Mouse (Mus musculus): ENCODE data around the gene Rgs19. TPM values are rescaled to one million over a fixed set of nuclear protein-coding genes. Genes with fewer than 3 reads are reported as not detected.

Gene Rgs19
- polyA plus RNA-seq, 1 experiment = 25.9 TPM

DNA sequence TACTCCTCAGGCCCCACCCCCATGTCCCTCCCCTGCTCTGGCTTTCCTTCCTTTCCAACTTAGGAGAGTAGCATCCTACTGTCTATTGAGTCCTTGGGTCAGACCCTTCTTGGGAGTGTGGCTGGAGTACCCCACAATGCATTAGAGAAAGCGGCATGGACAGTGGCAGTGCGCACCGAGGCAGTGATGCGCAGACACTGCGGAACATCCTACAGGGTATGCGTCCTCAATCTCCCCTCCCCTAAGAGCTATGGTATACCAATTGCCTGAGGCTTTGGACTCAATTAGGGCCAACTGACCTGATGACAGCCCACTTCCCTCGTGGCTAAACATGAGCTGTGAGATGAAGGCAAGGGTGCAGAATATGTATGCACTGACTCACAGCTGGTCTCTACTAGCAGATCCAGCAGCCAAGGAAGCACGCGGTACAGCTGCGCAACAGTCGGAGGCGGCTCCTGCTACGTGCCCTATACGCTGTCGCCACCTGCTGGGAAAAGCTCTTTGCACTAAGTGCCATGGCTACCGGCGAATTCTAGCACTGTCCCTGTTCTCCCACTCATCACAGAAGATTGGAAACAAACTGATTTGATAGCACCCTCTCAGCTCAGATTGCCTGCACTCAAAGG lies 34.7 kb downstream of the Rgs19 start:
- no peak for DNase-seq (ENCODE audit: low read depth, low spot score)
- 36% methylated on average over 17 of the region's 17 CpGs for WGBS

DNA sequence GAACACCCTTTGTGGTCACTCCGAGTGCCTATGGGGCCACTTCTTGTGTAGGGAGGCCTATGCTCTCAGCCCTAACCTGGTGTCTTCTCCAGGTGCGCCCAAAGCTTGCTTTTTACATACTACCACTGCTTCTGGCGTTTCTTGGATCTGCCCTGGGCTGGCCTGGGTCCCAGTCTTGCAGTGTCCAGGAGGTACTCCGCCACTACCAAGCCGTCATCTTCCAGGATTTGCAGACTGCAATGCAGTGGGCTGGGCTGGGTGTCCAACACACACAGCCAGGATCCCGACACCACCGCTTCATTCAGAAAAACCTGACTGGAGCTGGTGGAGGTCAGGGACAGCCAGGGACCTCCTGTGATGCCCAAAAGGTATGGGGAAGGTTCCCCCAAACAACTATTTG lies 35.2 kb downstream of the Rgs19 start:
- WGBS = 90% methylated on average over 7 of the region's 7 CpGs
- no peak for DNase-seq (ENCODE audit: low read depth, low spot score)

DNA sequence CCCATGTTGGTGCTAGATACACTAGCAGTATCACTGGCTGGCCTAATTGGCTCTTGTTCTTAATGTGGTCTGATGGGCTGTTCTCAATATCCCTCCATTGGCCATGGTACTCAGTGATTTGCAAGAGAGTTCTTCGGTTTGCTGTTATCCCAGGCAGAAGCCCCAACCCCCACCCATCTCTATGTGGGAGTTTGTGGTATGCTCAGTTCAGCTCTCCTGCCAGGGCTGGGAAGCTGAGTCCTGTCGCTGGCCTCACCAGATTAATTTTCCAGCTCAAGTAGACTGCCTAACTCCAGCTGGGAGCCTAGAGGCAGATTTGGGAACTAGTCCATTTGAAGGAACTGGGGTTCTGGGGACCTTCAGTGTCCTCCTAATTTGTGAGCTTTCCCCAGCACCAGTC lies 36.3 kb downstream of the Rgs19 start:
- WGBS = 85% methylated on average over 2 of the region's 2 CpGs

DNA sequence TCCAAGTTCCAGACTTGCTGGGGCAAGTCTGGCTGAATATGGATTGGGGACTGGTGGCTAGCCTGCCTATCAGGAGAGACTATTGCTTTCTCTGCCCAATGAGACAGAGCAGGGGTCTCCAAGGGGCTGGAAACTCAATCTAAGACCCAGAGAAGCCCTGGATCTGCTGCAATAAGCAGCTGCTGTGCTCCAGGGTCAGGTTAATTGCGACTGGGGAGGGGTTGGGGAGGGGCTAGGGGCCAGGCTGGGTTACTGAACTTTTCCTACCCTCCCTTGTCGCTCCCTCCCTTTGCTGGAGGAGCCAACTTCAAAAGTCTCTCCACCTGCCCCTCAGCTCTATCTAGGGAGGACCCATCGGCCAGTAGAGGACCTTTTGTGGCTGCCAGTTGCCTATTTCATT lies 37.0 kb downstream of the Rgs19 start, which contains the start of gene Gm29797:
Gene Gm29797, plus strand, starts transcription at position 301 of the 400 bp plus-strand sequence.
- no peak for DNase-seq (ENCODE audit: low read depth, low spot score)
- WGBS = 89% methylated on average over 3 of the region's 3 CpGs

More for the DNA sequence above, 36.3 kb downstream of the Rgs19 start:
- DNase-seq (ENCODE audit: low read depth, low spot score) = no peak

DNA sequence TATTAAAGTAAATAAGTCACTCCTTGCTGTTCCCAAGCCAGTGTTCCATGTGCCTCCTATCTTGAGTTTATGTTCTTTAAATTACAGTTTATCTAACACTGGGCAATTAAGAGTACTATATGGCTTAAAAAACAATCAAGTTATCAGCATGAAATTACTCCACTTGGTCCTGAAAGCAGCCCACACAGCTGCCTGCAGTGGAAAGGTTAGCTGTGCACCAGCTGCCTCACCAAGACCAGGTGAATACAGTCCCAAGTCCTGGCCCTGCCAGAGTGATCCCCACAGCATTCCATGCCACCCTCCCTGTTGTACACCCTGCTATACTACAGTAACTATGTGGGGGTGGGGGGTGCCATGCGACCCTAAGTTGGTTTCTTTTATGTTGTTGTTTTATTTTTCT lies 40.3 kb downstream of the Rgs19 start:
- WGBS = 33% methylated on average over 1 of the region's 1 CpGs
- DNase-seq (ENCODE audit: low read depth, low spot score) = peak; percentile 11

DNA sequence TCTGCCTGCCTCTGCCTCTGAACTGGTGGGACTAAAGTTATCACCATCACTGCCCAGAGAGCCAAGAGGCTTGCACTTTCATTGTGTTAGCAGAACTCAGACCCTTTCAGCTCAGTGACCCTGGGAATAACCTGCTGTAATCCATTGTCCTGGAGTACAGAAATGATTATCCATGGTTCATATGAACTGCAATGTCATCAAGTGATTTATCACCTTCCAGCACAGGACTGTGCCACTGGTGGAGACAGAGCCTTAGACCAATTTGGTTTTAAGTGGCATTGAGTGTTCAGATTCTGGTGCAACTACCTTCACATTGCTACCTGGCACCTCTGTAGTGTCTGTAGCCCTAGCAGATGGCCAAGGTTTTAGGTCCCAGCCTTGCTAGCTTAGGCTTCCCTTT lies 40.7 kb downstream of the Rgs19 start:
- no peak for DNase-seq (ENCODE audit: low read depth, low spot score)

DNA sequence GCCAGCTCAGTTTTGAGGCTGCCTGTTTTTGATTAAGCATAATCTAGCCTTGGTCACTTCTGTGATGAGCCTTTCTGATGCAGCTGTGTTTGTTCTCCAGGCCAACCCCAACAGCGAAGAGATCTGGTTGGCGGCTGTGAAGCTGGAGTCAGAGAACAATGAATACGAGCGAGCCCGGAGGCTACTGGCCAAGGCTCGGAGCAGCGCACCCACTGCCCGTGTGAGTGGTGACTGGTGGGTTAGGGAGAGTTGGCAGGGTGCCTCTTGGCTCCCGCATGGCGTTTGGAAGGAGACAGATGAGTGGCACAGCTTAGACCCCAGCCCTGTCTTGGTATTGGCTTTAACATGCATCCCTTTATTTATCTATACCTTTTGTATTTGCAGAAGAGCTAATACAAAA lies 44.9 kb downstream of the Rgs19 start:
- 93% methylated on average over 10 of the region's 10 CpGs for whole genome bisulfite sequencing
- no peak for DNase-seq (ENCODE audit: low read depth, low spot score)

DNA sequence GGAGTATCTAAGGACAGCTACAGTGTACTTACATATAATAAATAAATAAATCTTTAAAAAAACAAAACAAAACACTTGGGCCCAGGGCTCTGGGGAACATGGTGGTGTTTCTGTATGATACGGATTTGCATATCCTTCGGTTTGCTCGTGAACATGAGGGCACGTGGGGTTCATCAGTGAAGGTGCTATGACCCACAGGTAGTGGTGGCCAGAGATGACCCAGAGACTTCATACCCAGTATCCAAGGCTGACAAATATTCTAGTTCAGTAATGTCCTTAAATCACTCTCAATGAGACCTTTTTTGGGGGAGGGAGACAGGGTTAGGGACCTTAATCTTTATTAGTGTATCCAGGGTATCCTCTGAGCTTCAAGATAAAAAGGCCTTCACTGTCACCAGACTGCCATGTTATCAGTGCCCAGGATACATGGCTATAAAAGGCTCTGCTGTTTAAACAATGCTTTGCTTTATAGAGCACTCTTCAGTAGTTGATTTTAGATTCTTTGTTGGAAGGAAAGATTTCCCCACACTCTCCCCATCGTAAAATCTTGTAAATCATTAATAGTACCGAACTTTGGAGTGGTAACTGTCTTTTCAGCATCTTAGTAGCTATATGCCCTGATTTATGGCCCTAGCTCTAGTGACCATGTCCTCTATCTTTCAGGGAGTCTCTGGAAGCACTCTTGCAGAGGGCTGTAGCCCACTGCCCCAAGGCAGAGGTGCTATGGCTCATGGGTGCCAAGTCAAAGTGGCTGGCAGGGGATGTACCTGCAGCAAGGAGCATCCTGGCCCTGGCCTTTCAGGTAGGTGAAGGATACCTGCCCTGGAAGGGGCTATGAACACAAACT lies 46.9 kb downstream of the Rgs19 start:
- peak; percentile 38 for DNase-seq (ENCODE audit: low read depth, low spot score)
- WGBS = 41% methylated on average over 6 of the region's 6 CpGs

DNA sequence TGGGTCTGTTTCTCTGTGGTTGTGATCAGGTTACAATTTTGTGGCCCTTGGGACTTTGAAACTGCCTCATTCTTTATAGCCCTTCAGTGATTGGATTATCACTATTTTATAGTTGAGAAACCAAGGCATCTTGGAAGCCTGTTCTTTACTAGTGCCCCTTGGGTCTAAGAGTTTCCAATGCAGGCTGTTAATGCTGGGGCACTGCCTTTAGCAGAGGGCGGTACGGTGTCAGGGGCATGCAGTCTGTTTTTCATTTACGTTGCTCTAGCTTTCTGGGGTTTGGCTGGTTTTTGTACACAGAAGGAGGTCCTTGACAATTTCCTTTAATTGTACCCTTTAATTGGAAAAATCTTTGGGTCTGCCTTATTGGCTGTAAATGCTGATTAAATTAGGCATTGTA lies 48.1 kb downstream of the Rgs19 start:
- DNase-seq (ENCODE audit: low read depth, low spot score) = no peak
- 91% methylated on average over 3 of the region's 3 CpGs for WGBS

DNA sequence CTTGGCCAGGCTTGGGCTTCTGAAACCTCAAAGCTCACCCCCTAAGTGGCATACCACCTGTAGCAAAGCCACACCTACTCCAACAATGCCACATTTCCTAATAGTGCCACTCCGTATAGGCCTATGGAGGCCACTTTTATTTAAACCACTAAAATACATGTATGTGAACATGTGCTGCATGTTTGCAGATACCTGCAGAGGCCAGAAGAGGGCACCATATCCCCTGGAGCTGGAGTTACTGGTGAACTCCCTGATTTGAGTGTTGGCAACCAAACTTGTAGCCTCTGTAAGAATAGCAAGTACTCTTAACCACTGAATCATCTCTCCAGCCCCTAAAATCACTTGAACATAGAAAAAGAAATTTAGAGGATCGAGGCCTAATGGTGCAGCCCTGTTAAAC lies 49.4 kb downstream of the Rgs19 start:
- 92% methylated on average over 2 of the region's 2 CpGs for WGBS
- DNase-seq (ENCODE audit: low read depth, low spot score) = no peak

Other genes starting within 250 kb of the Rgs19 start
- 1.6 and 1.7 TPM in 2 replicates for gene Zbtb46, start 234.6 kb downstream of the Rgs19 start, polyA plus RNA-seq (2012; rRNA removed)
- 0.05 and 0.11 TPM in 2 replicates for gene Abhd16b, start 200.8 kb downstream of the Rgs19 start, polyA plus RNA-seq (2012; rRNA removed)
- gene Tpd52l2, start 196.8 kb downstream of the Rgs19 start, polyA plus RNA-seq (2012; rRNA removed) = 26.8 and 28.8 TPM in 2 replicates
- 38.0 and 53.9 TPM in 2 replicates for gene Dnajc5, start 173.5 kb downstream of the Rgs19 start, polyA plus RNA-seq (2012; rRNA removed)
- gene Uckl1, start 109.1 kb downstream of the Rgs19 start, polyA plus RNA-seq (2012; rRNA removed) = 132 and 189 TPM in 2 replicates
- gene Prpf6, start 102.1 kb downstream of the Rgs19 start, polyA plus RNA-seq (2012; rRNA removed) = 12.2 and 16.0 TPM in 2 replicates
- 8.9 and 18.8 TPM in 2 replicates for gene Zfp512b, start 101.2 kb downstream of the Rgs19 start, polyA plus RNA-seq (2012; rRNA removed)
- gene Samd10, start 94.8 kb downstream of the Rgs19 start, polyA plus RNA-seq (2012; rRNA removed) = 23.4 and 28.4 TPM in 2 replicates
- gene Gm29797, start 36.9 kb downstream of the Rgs19 start, polyA plus RNA-seq (2012; rRNA removed) = 0.20 and 0.33 TPM in 2 replicates
- gene Sox18, start 22.3 kb downstream of the Rgs19 start, polyA plus RNA-seq (2012; rRNA removed) = 14.3 and 18.2 TPM in 2 replicates
- gene Tcea2, start 13.7 kb downstream of the Rgs19 start, polyA plus RNA-seq (2012; rRNA removed) = 4.5 and 5.0 TPM in 2 replicates
- gene Lkaaear1, start 4.5 kb upstream of the Rgs19 start, polyA plus RNA-seq (2012; rRNA removed) = not detected in 2 replicates
- gene Oprl1, start 21.0 kb upstream of the Rgs19 start, polyA plus RNA-seq (2012; rRNA removed) = 0.27 and 0.41 TPM in 2 replicates
- 0.60 and 0.67 TPM in 2 replicates for gene Myt1, start 69.4 kb upstream of the Rgs19 start, polyA plus RNA-seq (2012; rRNA removed)
- 11.0 and 20.2 TPM in 2 replicates for gene Pcmtd2, start 143.9 kb upstream of the Rgs19 start, polyA plus RNA-seq (2012; rRNA removed)
- gene Polr3k, start 170.4 kb upstream of the Rgs19 start, polyA plus RNA-seq (2012; rRNA removed) = 6.2 and 6.4 TPM in 2 replicates